Mouse (Mus musculus): ENCODE measurements around the gene Rela. TPM values are rescaled to one million over a fixed set of nuclear protein-coding genes. Genes with fewer than 3 reads are reported as not detected.

The Rela gene
- total RNA-seq, 2 experiments from 2014 or later = 36.1 to 66.0 TPM

DNA sequence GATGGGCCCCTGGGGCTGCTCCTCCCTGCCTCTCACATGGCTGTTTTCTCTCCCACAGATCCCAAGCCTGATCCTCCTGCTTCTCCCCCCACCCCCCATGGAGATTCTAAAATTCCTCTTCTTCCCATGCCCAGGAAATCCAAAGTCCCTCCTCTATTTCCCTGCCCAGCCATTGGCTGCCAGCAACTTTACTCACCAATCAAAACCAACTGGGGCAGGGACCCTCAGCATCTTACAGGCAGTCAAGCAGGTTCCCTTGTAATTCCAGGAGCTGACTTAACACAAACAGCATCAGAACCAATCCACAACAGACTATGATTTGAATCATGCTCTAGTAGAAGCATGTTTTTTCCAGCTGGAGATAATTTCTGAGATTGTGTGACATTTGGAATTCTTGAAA is 7.4 kb upstream of the Rela start:
- no peak for ATAC-seq (replicated peaks; ENCODE audit: low FRiP score, low TSS enrichment, poor library complexity, severe bottlenecking)

DNA sequence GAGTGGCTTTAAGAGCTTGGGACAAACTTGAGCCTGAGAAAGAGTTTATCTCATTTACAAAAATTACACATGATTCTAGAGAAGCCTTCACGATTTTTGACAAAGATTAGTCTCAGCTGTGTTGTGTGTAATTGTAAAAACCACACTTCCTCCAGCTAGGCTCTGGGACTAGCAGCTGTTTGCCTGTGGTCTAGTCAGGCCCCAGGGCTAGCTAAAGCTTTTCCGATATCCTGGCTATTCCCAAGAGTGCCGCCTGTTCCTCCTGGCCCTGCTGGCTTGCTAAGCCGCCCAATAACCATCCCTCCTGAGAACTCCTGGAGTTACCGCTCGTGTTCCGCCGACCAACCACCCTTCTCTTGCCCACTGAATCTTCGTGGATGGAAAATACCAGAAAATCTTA is 5.2 kb upstream of the Rela start:
- ATAC-seq (replicated peaks; ENCODE audit: low FRiP score, low TSS enrichment, poor library complexity, severe bottlenecking) = no peak

DNA sequence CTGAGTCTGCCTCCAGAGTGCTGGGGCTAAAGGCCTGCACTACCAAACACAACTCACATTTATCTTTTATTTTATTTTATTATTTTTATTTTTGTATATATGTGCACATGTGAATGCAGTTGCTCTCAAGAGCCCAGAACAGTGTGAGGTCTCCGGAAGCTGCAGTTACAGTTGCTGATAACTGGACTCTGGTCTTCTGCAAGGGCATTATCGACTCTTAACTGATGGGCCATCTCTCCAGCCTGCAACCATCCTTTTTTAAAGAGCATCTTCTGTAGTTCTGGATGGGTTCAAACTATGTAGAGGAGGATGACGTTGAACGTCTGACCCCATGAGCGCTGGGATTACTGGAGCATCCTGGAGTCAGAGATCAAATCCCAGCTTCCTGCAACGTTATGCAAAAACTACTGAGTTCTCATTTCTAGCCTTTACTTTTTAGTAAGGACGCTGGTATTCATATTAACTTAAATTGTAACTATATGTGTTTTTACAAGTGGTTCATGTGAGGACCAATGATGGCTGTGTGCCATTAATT is 1.2 kb upstream of the Rela start:
- no peak for ATAC-seq (replicated peaks; ENCODE audit: low FRiP score, low TSS enrichment, poor library complexity, severe bottlenecking)

DNA sequence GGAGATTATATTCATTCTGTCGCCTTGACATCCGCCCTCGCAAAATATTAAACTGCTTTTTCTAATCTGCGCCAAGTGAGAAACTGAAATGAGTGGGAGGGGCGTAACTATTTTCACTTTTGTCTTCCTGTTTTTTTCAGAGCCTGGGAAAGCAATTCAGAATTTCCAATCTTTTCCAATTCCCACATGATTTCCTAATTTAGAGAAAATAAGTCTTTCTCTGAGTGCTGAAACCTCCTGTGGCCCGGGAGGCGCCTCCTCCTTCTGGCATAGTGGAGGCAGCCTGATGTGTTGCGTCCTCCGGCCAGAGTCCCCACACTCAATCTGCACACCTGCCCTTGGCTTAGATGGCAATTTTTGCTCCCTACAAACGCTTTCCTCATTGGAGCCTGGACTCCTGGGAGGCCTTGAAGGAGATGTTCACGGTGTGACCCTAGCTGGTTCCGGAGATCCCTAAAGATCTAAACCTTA is 677 bp upstream of the Rela start:
- ATAC-seq (replicated peaks; ENCODE audit: low FRiP score, low TSS enrichment, poor library complexity, severe bottlenecking) = no peak

DNA sequence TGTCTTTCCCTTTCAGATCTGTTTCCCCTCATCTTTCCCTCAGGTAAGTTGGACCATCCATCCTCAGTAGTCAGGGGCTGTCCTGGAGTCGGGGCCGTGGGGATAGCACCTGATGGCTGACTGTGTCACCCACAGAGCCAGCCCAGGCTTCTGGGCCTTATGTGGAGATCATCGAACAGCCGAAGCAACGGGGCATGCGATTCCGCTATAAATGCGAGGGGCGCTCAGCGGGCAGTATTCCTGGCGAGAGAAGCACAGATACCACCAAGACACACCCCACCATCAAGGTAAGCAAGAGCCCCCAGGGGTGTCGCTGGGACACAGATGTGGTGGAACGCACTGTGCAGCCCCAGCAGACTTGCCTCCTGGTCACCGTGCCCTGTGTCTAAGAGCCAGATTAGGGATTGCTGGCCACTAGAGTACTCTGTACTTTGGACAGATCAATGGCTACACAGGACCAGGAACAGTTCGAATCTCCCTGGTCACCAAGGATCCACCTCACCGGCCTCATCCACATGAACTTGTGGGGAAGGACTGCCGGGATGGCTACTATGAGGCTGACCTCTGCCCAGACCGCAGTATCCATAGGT is 1.2 kb downstream of the Rela start:
- no peak for ATAC-seq (replicated peaks; ENCODE audit: low FRiP score, low TSS enrichment, poor library complexity, severe bottlenecking)

DNA sequence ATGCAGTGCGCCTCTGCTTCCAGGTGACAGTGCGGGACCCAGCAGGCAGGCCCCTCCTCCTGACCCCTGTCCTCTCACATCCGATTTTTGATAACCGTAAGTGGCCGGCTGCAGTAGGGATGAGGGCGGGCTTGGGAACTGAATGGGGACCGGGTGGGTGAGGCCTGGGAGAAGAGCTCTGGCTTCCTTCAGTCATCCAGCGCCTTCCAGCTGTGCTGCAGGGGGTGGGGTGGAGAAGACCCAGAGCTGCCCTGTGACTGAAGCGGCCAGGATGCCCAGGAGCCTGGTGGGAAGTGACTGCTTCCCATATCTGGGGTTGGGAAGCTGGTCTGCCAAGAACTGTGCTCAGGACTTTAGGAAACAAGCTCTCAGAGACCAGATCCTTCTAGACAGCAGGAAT is 3.1 kb downstream of the Rela start:
- ATAC-seq (replicated peaks; ENCODE audit: low FRiP score, low TSS enrichment, poor library complexity, severe bottlenecking) = no peak

DNA sequence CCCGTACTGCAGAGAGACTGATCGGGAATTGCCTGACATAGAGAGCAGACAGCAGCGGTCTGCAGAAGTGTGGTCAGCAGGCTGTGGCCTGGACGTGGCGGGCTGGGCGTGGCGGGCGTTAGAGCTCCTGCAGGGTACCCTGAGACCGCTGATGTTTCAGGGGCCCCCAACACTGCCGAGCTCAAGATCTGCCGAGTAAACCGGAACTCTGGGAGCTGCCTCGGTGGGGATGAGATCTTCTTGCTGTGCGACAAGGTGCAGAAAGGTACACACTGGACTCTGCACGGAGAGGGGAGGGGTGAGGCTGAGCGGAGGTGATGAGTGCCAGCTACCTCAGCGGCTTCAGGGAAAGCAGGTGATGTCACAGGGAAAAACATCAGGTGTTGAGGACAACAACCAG is 3.7 kb downstream of the Rela start:
- no peak for ATAC-seq (replicated peaks; ENCODE audit: low FRiP score, low TSS enrichment, poor library complexity, severe bottlenecking)

DNA sequence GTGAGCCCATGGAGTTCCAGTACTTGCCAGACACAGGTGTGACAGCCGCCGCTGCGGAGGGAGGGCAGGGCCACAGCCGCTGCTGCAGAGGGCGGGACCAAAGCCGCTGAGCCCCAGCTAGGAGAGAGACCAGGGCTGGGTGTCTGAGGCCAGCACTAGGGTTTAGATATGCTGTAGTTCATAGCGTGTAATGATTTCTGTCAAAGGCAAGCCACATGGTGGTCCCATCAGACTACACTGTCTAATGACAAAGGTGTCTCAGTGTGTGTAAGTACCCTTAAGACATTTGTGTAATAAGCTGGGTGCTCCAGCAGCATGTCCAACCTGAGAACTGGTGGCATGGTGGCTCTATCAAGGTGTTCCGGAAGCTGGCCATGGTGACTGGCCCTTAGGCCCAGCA is 4.4 kb downstream of the Rela start:
- ATAC-seq (replicated peaks; ENCODE audit: low FRiP score, low TSS enrichment, poor library complexity, severe bottlenecking) = no peak

DNA sequence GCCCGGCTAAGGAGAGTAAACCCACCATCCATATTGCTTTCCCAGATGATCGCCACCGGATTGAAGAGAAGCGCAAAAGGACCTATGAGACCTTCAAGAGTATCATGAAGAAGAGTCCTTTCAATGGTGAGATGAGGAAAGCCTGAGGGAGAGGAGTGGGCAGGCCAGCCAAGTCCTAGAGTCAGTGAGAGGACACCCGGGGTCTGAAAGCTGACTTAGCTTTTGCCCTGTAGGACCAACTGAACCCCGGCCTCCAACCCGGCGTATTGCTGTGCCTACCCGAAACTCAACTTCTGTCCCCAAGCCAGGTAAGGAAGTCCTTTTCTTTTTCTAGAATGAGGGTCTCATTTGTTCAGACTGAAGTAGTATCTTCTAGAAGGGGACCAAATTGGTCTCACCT is 8.0 kb downstream of the Rela start:
- no peak for ATAC-seq (replicated peaks; ENCODE audit: low FRiP score, low TSS enrichment, poor library complexity, severe bottlenecking)

DNA sequence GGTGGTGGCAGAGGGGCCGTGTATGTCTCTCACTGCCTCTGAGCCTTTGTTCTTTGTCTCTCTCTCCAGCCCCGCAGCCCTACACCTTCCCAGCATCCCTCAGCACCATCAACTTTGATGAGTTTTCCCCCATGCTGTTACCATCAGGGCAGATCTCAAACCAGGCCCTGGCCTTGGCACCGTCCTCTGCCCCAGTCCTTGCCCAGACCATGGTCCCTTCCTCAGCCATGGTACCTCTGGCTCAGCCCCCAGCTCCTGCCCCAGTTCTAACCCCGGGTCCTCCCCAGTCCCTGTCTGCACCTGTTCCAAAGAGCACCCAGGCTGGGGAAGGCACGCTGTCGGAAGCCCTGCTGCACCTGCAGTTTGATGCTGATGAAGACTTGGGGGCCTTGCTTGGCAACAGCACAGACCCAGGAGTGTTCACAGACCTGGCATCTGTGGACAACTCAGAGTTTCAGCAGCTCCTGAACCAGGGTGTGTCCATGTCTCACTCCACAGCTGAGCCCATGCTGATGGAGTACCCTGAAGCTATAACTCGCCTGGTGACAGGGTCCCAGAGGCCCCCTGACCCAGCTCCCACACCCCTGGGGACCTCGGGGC is 9.5 kb downstream of the Rela start:
- no peak for ATAC-seq (replicated peaks; ENCODE audit: low FRiP score, low TSS enrichment, poor library complexity, severe bottlenecking)

DNA sequence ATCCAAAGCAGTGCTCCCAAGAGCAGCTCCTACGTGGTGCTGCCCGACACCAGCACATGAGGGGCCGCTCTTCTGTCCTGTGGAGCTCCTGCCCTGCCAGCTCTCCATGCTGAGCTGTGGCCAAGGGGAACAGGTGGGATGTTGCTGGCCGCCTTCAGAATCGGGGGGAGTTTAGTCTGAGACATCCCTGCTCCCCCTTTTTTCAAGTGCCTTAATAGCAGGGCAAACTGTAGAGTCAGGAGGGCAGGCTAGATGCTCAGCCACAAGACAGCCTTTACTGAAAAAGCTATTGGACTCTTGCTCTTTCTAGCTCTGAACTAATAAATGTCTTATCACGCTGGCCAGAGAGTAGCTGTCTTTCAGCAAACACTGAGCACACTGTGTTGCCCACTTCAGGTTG is 10.5 kb downstream of the Rela start:
- no peak for ATAC-seq (replicated peaks; ENCODE audit: low FRiP score, low TSS enrichment, poor library complexity, severe bottlenecking)

DNA sequence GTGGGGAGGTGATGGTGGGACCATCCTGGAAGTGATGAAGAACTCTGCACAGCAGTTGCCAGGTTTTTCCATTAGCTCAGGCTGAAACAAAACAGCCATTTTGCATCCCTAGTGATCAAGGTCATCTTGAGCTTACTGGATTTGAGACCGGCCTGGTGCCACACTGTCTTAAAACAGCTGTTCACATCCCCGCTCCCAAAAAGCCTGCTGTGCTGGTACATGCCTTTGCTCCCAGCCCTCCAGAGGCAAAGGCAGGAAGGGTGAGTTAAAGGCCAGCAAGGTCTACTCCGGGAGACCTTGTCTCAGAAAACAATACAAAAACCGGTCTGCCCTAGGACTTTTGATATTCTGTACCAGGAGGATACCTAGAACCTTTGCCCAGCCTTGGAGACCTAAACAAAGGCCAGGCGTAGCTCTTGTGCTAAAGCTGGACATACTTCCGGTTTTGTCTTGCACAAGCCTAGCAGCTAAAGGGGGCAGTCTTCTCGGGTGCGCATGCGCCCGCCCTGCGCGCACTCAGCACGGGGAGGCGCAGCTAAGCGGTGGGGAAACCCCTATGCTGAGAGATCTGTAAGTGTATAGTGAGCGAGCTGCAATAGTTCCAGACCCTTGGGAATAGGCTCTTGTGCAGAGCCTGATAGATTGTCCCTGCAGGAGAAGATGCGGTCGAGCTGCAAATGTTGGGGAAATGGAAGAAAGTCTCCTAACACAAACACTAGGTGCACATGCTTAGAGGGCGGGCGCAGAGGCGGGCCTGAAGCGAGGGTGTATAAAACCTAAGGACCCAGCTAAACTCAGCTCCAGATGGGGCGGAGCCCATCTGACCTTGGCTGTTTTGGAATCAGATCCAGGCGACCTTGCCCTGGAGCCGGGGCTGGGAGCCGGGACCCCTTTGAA is 11.4 kb downstream of the Rela start:
- ATAC-seq (replicated peaks; ENCODE audit: low FRiP score, low TSS enrichment, poor library complexity, severe bottlenecking) = peak; percentile 88

DNA sequence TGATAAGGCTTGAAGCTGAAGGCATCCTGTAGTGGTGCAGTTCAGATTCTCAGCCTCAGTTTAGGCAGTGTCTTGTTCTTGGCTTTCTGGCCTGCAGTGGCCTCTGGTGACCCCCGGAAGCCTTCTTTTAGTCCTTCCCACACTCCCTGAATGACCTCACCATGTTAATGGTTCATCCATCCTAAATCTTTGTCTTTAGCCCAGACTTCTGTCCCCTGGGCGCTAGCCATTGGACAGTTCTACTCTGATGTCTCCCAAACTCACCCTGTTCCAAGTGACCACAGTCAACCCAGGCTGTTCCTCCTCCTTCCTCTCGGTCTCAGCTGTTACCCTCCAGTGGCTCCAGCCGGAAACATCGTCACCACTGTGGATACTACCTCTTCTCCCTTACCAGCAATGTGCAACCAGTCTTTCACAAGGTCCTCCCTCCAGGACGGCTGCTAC is 12.0 kb downstream of the Rela start:
- peak; percentile 3; the same call in 1 of the 2 replicates for ATAC-seq (replicated peaks; ENCODE audit: low FRiP score, low TSS enrichment, poor library complexity, severe bottlenecking)

DNA sequence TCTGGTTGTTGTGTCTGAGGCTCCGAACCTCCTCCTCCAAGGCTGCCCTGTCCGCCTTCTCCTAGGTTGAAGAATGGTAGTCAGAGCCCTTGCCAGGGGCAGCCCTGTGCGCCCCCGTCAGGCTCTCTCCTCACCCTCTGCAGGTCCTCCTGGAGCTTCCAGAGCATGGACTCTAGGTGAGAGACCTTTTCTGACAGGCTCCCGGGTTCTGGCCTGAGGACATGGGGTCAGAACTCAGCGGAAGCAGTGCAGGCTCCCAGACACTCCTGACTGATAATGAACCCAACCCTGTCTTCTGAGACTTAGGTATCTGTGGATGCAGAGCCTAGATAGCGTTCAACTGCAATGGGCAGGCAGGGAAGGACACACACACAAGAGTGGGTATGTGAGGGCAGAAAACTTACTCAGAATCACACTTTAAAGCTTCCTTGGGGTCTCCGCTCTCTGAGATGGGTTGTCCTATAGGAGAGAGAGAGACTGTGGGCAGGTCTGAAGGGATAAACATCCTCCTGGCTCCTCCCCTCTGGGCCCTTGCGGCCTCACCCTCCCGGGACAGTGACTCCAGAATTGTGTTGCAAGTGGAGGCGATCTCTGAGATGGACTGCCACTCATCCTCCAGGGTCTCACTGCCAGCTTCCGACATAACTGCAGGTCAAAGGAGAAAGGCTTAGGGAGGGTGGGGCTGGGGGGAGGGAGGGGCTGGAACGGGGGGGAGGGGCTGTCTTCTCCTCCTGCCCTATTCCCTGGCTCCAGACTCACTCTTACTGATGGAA is 14.4 kb downstream of the Rela start:
- peak; percentile 16; the same call in 1 of the 2 replicates for ATAC-seq (replicated peaks; ENCODE audit: low FRiP score, low TSS enrichment, poor library complexity, severe bottlenecking)

DNA sequence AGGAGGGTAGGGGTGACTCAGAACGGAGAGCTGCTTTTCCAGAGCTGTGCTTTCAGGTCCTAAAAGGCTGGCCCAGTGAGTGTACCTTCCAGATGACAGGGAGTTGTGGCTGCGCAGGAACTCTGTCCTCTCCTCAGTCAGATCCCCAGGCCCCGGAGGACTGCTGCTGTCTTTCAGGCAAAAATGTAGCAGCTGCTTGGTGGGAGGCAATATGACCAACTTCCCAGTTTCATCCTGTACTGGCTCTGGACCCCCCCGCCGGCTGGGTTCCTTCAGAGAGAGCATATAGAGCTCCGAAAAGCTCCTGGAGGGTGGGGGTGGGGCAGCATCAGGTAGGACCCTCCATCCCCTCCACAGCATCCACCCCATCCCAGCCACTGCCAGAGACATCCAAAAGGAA is 15.3 kb downstream of the Rela start:
- no peak for ATAC-seq (replicated peaks; ENCODE audit: low FRiP score, low TSS enrichment, poor library complexity, severe bottlenecking)

DNA sequence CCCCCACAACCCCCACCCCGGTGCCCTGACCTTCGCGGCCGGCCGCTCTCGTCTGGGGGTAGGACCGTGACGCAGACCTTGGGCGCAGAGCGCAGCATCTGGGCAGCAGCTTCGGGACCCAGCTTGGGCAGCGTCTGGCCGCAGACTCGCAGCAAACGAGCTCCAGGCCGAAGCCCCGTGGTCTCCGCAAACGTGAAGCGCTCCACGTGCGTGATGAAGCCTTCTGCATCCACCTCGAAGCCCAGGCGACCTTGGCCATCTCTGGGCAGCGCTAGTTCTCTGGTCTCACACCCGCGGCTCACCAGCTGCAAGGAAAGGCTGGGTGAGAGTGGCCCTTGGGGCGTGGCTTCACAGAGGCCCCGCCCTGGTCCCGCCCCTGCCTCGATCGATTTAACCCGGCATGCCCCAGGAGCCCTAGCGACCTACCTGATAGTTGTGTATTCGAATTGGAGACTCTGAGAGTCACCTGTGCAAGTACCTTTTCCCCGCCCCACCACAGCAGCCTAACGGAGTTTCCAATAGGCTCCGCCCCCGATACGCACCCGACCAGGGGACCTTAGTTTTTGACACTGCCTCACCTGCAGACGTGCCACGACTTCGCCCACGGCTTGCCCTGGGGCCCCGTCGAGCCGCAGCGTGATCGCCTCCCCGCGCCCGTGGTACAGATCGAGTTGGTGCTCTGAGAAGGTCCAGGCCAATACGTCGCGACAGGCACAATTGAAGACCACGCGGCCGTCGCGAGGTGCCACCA is 16.9 kb downstream of the Rela start:
- no peak for ATAC-seq (replicated peaks; ENCODE audit: low FRiP score, low TSS enrichment, poor library complexity, severe bottlenecking)

DNA sequence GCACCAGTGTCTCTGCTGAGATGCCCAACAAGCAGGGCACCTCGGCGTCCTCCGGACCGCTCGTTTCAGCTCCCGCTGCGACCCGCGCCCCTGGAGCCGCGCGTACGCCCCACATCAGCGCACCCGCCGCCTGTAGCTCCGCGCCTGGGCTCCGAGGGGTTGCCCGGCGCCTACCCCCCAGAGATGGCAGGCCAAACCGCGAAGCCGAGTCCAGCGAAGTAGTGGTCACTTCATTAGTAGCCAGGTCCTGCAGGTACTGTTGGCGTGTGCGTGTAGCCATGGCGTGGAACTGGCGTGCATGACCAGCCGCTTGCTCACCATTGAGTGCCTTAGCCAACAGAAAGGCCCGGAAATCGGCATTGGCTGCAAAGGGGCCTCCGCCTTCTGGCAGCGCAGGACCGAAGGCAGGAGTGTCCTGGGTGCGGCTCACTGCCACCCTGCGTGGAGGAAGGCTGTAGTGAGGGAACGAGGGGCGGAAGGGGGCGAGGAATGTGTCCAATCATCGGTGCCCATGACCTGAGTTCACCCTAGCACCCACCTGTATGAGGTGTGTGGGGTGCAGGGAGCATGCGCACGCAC is 17.5 kb downstream of the Rela start:
- no peak for ATAC-seq (replicated peaks; ENCODE audit: low FRiP score, low TSS enrichment, poor library complexity, severe bottlenecking)

DNA sequence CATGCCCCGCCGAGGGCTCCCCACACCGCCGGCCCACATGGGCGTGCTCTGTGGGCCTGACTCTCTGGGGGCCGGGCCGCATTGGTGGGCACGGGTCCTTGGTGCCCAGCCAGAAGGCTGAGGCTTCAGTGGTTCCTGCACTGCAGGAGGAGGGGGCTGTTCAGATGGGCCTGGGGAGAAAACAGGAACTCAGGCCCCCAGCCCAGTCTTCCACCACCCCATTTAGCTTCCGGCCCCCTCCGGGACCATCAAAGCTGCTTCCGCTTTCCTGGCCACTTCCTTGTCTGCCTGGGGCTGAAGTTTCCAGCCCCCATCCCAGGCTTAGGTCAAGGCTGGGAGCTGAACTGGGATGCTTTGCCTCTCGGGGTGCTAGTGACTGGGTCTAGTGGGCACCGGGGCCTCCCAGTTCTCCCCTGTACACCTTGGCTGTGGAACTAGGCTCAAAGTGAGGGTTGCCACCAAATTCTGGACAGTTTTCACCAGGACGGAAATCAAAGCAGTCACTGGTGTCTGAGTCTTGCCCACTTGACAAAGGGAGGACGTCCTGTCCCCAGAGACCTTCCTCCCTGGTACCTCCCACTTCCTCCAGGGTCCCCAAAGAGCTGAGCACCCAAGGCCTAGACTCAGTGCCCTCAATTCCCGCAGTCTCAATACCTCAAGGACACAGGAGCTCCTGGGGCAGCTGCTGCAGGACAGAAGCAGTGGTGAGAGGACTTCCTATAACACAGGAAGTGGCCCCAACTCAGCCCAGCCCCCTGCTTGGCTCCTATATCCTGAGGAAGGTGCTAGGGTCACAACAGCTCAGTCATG is 23.9 kb downstream of the Rela start:
- ATAC-seq (replicated peaks; ENCODE audit: low FRiP score, low TSS enrichment, poor library complexity, severe bottlenecking) = no peak

Data from megakaryocyte-erythroid progenitor cell, adult 5-6 weeks (primary cell).